Mouse (Mus musculus) olfactory bulb, adult 2 months (tissue): ENCODE measurements around the gene Pcnx2. TPM values are rescaled to one million over a fixed set of nuclear protein-coding genes. Genes with fewer than 3 reads are reported as not detected.

ENCODE experiments used
- H3K27ac ChIP-seq: fragments of 200-500 bp; 2 replicates; pipeline ENCODE4 v1.5.1; 2012; ENCODE audit warnings: low read depth, low read length; ENCODE audit not compliant: insufficient read depth
- H3K4me1 ChIP-seq: fragments of 200-500 bp; 2 replicates; pipeline ENCODE4 v1.6.1; 2012; ENCODE audit warnings: low read length; ENCODE audit not compliant: control insufficient read depth, insufficient read depth
- H3K4me3 ChIP-seq: fragments of 200-500 bp; 2 replicates; pipeline ENCODE4 v1.5.1; 2012; ENCODE audit warnings: mild to moderate bottlenecking, low read depth, low read length, moderate library complexity; ENCODE audit not compliant: insufficient read depth
- CTCF ChIP-seq: fragments of 200-500 bp; IDR thresholded peaks from 2 replicates; pipeline ENCODE4 v1.5.1; 2012; ENCODE audit warnings: low read depth, mild to moderate bottlenecking, low read length, moderate library complexity; ENCODE audit not compliant: insufficient read depth
- POLR2A ChIP-seq: fragments of 200-500 bp; IDR thresholded peaks from 2 replicates; pipeline ENCODE4 v1.6.1; 2012; ENCODE audit warnings: mild to moderate bottlenecking, low read depth, low read length, moderate library complexity; ENCODE audit not compliant: insufficient read depth
- WGBS: fragments of 180-500 bp; shearing (Covaris S2); methylation state at CpG from one replicate; pipeline ENCODE4 v1.1.7; 2018; 5-methylcytosine and 5-hydroxymethylcytosine counted together
- polyA plus RNA-seq: library from polyadenylated mRNA; stranded (reverse); fragments of >200 nt; gene quantifications from 2 replicates; pipeline ENCODE4 v1.2.4, GENCODE M21; 2012; ENCODE audit warnings: low replicate concordance; ENCODE audit not compliant: missing spikeins, insufficient read depth, insufficient read length

Pcnx2 gene
- polyA plus RNA-seq, 1 experiment, result not detected

DNA sequence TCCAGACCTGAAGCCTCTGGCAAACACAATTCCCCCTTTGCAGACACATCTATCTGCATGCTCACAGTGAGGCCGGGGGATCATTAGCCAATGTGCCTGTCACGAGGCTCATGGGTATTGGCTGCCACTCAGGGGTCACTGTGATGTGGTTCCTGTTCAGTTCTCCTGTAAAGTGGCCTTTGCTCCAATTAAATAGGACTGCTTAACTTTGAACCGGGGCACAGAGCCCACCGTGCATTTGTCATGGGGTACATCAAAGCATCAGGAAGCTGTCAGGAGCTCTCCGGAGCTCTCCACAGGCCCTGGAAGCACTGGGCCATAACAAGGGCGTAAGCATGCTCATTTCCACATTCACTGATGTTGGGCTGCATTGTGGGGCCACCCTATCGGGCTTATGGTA lies 181.5 kb downstream of the Pcnx2 start:
- no peak overlapping the region for H3K27ac ChIP-seq
- TF ChIP-seq POLR2A, result no peak
- TF ChIP-seq CTCF, result no peak
- WGBS, result 67% methylated on average over 7 of the region's 7 CpGs
- H3K4me1 ChIP-seq, result peaks cover 1% of the 10 kb centered on the region; the same call in 1 of the 2 replicates
- H3K4me3 ChIP-seq, result no peak overlapping the region

- Histone ChIP-seq H3K27ac (no peak overlapping the region), H3K4me1 (no peaks in the 10 kb centered on the region), H3K4me3 (no peak overlapping the region)
- 66% methylated on average over 4 of the region's 4 CpGs for WGBS
- no peak for TF ChIP-seq POLR2A
- TF ChIP-seq CTCF, result no peak
Observed at GRCm38 (mm10) chr8:125716211-125716610, 181.9 kb downstream of the Pcnx2 start.

- TF ChIP-seq POLR2A (no peak), CTCF (no peak)
- Histone ChIP-seq H3K4me3 (no peak overlapping the region), H3K4me1 (no peaks in the 10 kb centered on the region), H3K27ac (no peak overlapping the region)
- WGBS, result 93% methylated on average over 5 of the region's 5 CpGs
Observed at GRCm38 (mm10) chr8:125711514-125711913, 186.6 kb downstream of the Pcnx2 start.

- no peaks in the 10 kb centered on the region; the same call in 1 of the 2 replicates for H3K4me1 ChIP-seq
- H3K27ac ChIP-seq, result no peak overlapping the region
- TF ChIP-seq CTCF (no peak), POLR2A (no peak)
- no peak overlapping the region for H3K4me3 ChIP-seq
- 94% methylated on average over 5 of the region's 5 CpGs for WGBS
Observed at GRCm38 (mm10) chr8:125709171-125709570, 188.9 kb downstream of the Pcnx2 start.

DNA sequence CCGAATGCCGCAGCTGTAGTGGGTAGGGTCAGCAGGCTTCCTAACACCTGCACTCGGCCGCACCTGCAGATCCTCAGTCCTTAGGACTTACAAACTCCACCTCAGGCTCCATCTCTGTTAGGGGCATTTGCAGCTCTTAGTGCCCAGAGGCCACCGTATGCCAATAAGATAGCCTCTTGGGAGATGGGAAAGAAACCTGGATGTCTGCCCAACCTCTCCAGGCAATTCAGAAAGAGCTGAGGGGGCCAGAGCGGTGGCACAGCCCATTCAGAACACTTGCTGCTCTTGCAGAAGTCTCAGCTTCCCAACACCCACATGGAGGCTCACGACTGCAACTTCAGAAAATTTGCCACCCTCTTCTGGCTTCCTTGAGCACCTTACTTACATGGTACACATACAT lies 192.3 kb downstream of the Pcnx2 start:
- Histone ChIP-seq H3K4me1 (no peaks in the 10 kb centered on the region; the same call in 1 of the 2 replicates), H3K27ac (no peak overlapping the region), H3K4me3 (no peak overlapping the region)
- TF ChIP-seq CTCF (no peak), POLR2A (no peak)
- 46% methylated on average over 7 of the region's 7 CpGs for WGBS

- no peak for TF ChIP-seq POLR2A
- TF ChIP-seq CTCF, result no peak
- 86% methylated on average over 6 of the region's 6 CpGs for WGBS
- no peak overlapping the region for H3K27ac ChIP-seq
- no peak overlapping the region for H3K4me3 ChIP-seq
- no peaks in the 10 kb centered on the region; the same call in 1 of the 2 replicates for H3K4me1 ChIP-seq
Observed at GRCm38 (mm10) chr8:125704434-125704833, 193.7 kb downstream of the Pcnx2 start.

DNA sequence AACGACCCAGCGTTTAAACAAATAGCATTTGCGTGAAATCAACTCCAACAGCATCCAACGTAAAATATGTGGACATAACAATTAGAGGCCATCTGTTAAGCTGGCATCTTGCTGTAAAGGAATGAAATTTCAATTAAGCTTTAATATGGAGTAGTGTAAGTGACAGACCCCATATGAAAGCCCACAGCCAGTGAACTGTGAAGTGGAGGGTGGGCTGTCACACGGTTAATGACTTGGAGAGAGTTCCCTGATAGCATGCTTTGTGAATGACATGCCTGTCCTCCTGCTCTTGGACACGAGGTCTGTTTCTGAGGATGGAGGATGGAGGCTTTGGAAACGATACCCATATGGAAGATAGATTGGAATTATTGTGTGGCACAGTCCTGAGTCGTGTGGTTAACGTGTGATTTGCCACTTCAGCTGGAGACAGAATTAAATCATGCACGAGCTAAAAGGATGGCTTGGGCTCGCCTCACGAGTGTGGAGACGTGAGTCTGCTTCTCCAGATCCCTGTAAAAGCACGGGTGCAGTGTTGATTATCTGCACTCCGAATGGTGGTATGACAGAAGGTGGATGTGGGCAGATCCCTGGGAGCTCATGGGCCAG lies 195.1 kb downstream of the Pcnx2 start:
- WGBS, result 60% methylated on average over 15 of the region's 15 CpGs
- Histone ChIP-seq H3K27ac (no peak overlapping the region), H3K4me1 (no peaks in the 10 kb centered on the region; the same call in 1 of the 2 replicates), H3K4me3 (no peak overlapping the region)
- TF ChIP-seq CTCF, result no peak
- no peak for TF ChIP-seq POLR2A

Other genes starting within 250 kb of the Pcnx2 start
- gene Map10, start 228.5 kb downstream of the Pcnx2 start, polyA plus RNA-seq, result not detected in 2 replicates
- gene Ntpcr, start 168.4 kb downstream of the Pcnx2 start, polyA plus RNA-seq, result not detected in 2 replicates
- not detected in 2 replicates for gene Map3k21, start 12.1 kb upstream of the Pcnx2 start, polyA plus RNA-seq
- not detected in 2 replicates for gene Kcnk1, start 96.9 kb upstream of the Pcnx2 start, polyA plus RNA-seq